Mouse (Mus musculus): Measurements from ENCODE around the gene Ankrd34a. TPM values are rescaled to one million over a fixed set of nuclear protein-coding genes. Genes with fewer than 3 reads are reported as not detected.

Ankrd34a gene
- under 1 TPM; 0.76 to 0.77 TPM for total RNA-seq (2021)
- long read RNA-seq, experiment 1, partial matches to known transcripts = 0 of 2 reads
- long read RNA-seq, experiment 1, other reads (novel, unspliced or antisense) = 0 of 2 reads
- long read RNA-seq, experiment 2 = 0 reads

- peak; percentile 46 to 62 for DNase-seq (ENCODE audit: low spot score in 2 of 2)
These were observed at the start of gene Ankrd34a for GRCm38 (mm10) chr3:96596228-96596707. Ankrd34a (plus strand) TSS chr3:96596636.

DNA sequence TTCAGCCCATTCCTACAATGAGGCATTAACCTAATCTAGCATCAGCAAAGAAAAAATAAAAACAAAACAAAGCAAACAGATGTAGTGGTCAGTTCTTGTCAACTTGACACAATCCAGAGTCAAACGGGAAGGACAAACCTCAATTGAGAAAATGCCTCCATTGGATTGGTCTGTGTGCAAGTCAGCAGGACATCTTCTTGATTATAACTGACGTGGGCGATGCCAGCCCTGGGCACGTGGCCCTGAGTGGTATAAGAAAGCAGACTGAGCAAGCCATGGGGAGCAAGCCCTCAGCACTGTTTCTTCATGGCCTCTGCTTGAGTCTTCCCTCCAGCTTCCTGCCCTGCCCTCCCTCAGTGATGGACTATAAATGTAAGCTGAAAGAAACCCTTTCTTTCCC lies 49.6 kb upstream of the Ankrd34a start:
- DNase-seq (ENCODE audit: low spot score in 2 of 2) = no peak

DNA sequence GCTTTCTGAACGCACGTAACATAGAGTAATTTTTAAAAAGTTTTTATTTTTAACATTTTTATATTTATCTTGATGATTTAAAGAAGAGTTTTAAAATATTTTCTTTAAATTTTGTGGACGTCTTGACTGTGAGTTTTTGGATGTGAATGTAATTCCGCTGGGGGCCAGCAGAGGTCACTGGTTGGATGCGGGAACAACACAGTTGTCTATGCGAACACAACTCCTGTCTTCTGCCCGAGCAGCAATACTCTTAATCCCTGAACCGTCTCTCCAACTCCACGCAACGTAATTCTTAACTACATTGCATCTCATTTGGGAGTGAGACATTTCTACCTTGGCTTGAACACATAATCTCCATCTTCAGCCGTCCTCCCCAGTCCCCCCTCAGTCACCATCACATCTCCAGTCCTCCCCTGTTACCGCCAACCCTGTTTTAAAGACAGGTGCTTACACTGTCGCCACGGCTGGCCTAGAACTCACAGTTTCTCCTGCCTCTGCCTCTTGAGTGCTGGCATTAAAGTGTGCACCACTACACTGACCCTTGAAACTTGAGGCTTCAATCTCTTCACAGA lies 49.0 kb upstream of the Ankrd34a start:
- DNase-seq (ENCODE audit: low spot score in 2 of 2) = peak; percentile 78 to 84

GRCm38 (mm10) chr3:96548824-96549223 lies 47.6 kb upstream of the Ankrd34a start:
- DNase-seq (ENCODE audit: low spot score in 2 of 2) = no peak

DNA sequence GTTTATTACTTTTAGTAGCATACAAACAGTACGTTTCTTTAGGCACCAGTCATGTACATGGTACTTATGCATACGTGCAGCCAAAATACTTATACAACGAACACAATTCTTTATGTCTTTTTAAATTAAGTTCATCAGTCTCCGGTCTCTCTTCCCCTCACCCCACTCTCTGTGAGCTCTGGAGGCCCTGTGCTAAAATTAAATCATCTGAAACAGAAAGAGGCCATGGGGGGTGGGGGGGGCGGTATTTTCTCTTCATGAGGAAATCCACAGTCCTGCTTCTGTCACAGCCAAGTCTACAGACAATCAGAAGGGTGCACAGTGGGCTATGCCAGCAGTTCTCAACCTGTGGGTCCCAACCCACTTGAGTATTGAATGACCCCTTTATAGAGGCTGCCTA lies 47.1 kb upstream of the Ankrd34a start:
- no peak for DNase-seq (ENCODE audit: low spot score in 2 of 2)

- DNase-seq (ENCODE audit: low spot score in 2 of 2) = peak in 1 of 2 experiments; percentile 60
These were observed 45.2 kb upstream of the Ankrd34a start for GRCm38 (mm10) chr3:96551203-96551602.

- DNase-seq (ENCODE audit: low spot score in 2 of 2) = no peak
These were observed 44.5 kb upstream of the Ankrd34a start for GRCm38 (mm10) chr3:96551890-96552289.

DNA sequence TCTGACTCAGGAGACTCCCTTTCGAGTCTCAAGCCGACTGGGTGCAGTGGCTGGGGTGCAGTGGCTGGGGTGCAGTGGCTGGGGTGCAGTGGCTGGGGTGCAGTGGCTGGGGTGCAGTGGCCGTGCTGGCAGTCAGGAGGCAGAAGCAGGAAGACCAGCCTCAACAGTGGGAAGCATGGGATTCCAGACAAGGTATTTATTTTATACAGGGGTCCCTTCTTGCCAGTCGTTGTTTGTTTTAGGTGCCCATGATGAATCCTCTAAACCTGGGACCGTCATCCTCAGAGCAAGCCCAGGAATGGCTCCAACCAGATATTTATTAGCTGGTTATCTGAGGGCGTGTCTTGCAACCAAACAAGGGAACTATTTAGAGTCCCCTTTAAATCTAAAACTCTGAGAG lies 42.8 kb upstream of the Ankrd34a start:
- DNase-seq (ENCODE audit: low spot score in 2 of 2) = no peak

GRCm38 (mm10) chr3:96554251-96554650 lies 42.2 kb upstream of the Ankrd34a start:
- DNase-seq (ENCODE audit: low spot score in 2 of 2) = no peak

GRCm38 (mm10) chr3:96555041-96555596 lies 41.3 kb upstream of the Ankrd34a start:
- DNase-seq (ENCODE audit: low spot score in 2 of 2) = peak in 1 of 2 experiments; percentile 56

DNA sequence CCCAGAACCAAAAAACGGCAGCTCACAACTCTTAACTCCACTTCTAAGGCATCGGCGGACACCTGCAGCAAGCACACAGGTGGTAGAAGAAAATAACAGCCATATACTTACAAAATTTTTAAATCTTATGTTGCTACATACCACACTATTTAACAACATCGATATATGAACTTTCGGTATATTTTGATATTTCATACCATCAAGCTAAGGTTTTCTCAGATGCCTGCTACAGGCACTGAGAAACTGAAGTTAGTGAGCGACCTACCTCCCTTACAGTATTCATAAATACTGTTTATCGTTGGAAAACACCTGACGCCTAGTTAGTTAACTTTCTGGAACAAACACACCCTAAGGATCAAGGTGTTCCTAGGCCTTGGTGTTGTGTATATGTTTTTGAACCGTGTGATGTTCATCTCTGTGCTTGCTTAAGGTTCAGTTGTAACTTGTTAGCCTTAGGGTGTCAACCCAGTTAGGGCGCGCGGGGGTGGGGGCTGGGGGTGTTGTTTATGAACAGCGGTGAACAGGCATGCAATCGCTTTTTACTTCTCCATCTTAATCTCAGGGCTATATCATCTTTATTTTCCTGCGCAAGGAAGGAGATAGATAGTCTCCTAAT lies 40.3 kb upstream of the Ankrd34a start:
- no peak for DNase-seq (ENCODE audit: low spot score in 2 of 2)

- no peak for DNase-seq (ENCODE audit: low spot score in 2 of 2)
These were observed 39.5 kb upstream of the Ankrd34a start for GRCm38 (mm10) chr3:96556651-96557635.

- peak; percentile 100 for DNase-seq (ENCODE audit: low spot score in 2 of 2)
These were observed 38.7 kb upstream of the Ankrd34a start, which contains the start of gene Txnip for GRCm38 (mm10) chr3:96557694-96558093. Txnip (plus strand) TSS chr3:96557957.

GRCm38 (mm10) chr3:96558159-96558558 lies 38.3 kb upstream of the Ankrd34a start:
- no peak for DNase-seq (ENCODE audit: low spot score in 2 of 2)

GRCm38 (mm10) chr3:96558668-96559196 lies 37.7 kb upstream of the Ankrd34a start:
- DNase-seq (ENCODE audit: low spot score in 2 of 2) = no peak

DNA sequence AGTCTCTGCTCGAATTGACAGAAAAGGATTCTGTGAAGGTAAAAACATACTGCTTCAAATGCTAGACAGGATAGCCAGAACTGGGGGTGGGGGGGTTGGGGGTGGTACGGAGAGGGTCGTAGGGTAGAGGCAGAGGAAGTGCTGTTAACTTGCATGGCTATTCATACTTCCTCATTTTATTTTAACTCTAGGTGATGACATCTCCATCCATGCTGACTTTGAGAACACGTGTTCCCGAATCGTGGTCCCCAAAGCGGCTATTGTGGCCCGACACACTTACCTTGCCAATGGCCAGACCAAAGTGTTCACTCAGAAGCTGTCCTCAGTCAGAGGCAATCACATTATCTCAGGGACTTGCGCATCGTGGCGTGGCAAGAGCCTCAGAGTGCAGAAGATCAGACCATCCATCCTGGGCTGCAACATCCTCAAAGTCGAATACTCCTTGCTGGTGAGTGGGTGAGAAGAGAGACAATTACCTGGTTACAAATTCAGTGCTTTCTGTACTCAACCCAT lies 37.0 kb upstream of the Ankrd34a start:
- DNase-seq (ENCODE audit: low spot score in 2 of 2) = no peak

DNA sequence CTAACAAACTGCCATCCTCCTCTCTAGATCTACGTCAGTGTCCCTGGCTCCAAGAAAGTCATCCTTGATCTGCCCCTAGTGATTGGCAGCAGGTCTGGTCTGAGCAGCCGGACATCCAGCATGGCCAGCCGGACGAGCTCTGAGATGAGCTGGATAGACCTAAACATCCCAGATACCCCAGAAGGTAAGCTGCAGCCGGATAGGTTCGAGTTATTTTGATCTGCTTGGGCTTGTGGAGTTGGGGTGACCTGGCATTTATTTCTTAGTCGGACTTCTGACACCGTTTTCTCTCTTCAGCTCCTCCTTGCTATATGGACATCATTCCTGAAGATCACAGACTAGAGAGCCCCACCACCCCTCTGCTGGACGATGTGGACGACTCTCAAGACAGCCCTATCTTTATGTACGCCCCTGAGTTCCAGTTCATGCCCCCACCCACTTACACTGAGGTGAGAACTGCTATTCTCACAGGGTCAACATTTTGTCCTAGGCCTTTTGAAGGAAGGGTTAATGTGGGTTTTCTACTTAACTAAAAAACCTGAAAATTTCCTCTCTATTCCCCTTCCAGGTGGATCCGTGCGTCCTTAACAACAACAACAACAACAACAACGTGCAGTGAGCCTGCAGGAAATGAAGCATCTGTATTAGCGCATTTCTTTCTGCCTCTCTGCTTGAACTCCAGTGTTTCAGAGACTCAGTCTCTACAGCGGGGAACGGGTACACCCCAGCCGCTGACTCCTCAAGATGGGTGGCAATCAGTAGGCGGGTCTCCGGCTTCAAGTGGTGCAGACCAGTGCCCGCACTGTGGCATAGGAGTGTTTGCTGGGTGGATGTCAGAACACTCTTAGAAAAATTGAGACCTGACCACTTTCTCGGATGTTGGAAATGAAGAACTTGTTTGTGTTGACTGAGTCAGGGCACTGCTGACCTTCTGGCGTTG lies 36.3 kb upstream of the Ankrd34a start:
- no peak for DNase-seq (ENCODE audit: low spot score in 2 of 2)

DNA sequence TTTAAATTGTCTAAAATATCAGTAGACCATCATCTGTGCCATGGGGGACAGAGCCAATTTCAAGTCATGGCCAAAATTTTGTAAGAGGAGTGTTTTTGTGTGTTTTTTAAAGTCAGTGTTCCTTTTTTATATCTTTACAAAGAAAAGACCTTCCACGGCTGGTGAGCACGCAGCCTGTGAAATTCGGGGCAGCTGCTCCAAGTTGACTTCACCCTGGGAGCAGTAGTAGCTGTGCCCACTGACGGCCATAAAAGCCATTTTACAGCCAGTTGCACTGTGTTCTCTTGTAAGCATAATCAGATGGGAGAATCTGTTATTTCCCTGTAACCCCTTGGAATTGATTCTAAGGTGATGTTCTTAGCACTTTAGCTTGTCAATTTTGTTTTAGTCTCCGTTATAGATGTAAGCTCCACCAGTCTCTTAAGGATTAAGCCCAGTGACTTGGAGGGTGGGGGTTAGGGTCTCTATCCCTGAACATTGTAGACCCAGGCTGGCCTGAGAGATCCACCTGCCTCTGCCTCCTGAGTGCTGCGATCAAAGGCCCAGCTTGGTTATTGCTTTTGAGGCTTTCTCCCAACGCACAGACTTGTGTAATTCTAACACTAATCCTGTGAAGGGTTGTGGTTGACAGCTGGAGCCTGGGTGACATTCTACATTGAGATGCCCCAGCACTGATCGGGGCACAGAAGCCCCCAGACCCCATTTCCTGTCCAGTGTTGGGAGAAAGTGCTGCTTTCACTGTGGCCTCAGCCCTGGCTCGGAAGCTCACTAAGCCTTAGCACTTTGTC lies 35.4 kb upstream of the Ankrd34a start:
- no peak for DNase-seq (ENCODE audit: low spot score in 2 of 2)

Data from adrenal gland, adult 18-20 months (tissue).